Mouse (Mus musculus) cerebellum, postnatal 4 days (tissue): ENCODE data around the gene B3gnt5.
A peak's percentile ranks its signal among the peaks of the same experiment; 100 is the strongest.
"Not testable (repeated sequence)": the region's sequence is repeated elsewhere in the genome, so short reads cannot be mapped to it uniquely, and the experiment has no call there.

ENCODE experiments used
- DNase-seq, 2 experiments: peaks; one replicate each; pipeline ENCODE4 v3.0.0; 2022; ENCODE audit warnings: low spot score in 2 of 2, mixed read lengths in 1 of 2

B3gnt5 gene

GRCm38 (mm10) chr16:19760074-19760473 is at the start of gene B3gnt5:
Gene B3gnt5, plus strand, starts transcription at chr16:19760208.
- peak in 1 of 2 experiments; percentile 26 for DNase-seq

- no peak for DNase-seq
These were observed 39.0 kb upstream of the B3gnt5 start for GRCm38 (mm10) chr16:19720959-19721358.

DNA sequence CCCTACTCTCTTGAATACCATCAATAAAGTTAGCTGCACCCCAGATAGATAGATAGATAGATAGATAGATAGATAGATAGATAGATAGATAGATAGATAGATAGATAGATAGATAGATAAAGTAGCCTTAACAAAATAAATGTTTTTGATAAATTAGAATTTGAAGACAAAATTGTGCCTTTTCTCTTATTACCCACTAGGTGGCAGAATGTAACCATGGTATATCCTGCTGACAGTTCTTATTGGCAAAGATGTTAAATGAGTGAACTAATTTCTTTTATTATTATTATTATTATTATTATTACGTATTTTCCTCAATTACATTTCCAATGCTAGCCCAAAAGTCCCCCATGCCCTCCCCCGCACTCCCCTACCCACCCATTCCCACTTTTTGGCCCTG is 35.9 kb upstream of the B3gnt5 start:
- DNase-seq, result not testable (repeated sequence)

DNA sequence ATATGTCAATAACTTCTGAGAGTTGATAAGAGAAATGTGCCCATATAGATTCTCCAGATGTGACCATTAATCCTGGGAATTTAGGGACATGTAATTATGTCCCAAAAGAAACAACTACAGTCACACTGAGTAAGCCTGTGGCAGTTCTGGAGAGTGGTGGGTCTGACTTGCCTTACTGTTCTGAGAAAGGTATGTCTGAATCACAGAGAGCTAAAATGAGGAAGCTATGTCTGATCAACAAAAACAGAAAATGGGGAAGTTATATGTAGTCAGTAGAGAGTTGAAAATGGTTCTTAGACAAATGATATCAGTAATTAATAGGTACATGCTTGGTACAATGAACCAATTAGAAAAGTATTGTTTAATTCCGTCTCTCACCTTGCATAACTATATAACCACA is 27.1 kb upstream of the B3gnt5 start:
- no peak for DNase-seq

DNA sequence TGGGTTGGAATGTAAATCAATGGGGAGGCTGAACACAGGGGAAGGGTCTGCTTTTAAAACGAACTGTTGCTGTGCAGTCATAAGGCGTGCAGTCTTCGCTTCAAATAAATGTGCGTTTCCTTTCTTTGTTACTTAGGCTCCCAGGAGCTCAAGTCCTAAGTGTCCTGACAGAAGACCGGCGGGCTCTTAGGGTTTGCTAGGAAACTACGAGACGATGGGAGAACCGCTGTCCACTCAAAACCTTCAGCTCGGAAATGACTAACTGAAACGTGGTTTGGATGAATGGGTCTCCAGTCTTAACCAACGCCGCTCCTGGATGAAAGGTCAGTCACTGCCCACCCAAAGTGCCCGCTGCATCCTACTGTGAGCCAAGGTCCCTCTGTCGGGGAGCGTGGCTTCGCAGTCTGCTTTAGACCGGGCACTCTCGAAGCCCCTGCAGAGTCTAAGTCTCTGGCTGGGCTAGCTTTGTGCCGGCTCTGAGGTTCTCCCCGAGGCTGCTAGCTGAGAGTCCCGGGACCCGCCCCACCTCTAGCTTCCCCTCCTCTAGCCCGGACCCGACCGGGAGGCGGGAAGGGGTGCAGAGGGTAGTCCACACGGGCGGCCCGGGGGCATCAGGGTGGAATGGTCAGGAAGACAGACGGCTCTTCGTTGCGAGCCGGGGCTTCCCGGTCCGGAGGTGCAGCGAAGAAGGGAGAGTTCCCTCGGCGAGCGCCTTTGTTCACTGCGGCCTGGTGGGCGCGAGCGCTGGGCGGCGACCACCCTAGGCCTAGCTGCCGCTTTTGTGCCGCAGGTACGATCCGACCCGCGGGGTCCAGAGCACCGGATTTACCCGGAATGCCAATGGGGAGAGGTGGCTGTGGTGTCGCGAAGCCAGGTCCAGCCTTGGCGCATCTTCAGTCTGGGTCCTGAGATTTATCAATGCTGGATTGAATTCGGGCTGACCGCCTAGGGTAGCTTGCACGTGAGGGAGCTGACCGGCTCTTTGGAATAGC is 793 bp downstream of the B3gnt5 start:
- DNase-seq, result peak; percentile 20 to 37

- DNase-seq, result no peak
These were observed 1.7 kb downstream of the B3gnt5 start for GRCm38 (mm10) chr16:19761691-19762090.

GRCm38 (mm10) chr16:19766107-19766506 is 6.1 kb downstream of the B3gnt5 start:
- DNase-seq, result no peak

DNA sequence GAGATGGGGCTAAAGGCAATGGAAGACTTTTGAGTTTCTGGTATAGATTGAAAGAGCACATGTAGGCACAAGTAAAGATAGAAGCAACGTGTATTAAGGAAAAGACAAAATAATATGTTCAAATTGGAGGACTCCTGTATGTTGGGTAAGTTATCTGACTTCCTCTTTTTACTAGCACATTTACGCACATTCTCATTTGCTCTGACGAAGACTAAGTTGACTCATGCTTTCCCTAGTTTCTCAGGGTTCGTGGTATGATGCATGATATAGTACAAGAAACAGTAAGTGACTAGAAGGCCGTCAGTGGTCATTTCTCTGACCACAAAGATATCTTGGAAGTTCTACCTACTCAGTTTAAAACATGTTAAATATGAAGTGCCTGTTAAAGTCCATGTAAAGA is 8.0 kb downstream of the B3gnt5 start:
- DNase-seq, result no peak

GRCm38 (mm10) chr16:19772013-19772412 is 12.0 kb downstream of the B3gnt5 start:
- no peak for DNase-seq

GRCm38 (mm10) chr16:19786386-19787090 is 26.5 kb downstream of the B3gnt5 start:
- peak in 1 of 2 experiments; percentile 4 for DNase-seq

DNA sequence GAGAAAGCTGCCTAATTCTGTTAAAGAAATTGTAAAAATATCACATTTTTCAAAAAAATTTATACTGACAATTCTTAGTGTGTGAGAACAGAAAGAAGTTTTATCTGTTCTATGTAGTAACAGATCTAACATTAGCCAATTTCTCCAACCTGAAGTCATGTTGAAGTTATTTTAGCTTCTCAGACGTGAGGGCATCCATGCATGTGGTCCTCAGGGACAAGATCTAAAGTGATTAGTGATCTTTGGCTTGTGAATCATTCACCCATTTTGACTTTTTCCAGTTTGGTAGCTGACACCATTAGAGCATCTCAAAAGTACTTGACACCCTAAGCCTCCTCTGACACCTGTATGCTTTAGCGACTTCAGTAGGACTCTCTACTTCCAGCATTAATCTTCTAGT is 29.9 kb downstream of the B3gnt5 start:
- DNase-seq, result no peak

DNA sequence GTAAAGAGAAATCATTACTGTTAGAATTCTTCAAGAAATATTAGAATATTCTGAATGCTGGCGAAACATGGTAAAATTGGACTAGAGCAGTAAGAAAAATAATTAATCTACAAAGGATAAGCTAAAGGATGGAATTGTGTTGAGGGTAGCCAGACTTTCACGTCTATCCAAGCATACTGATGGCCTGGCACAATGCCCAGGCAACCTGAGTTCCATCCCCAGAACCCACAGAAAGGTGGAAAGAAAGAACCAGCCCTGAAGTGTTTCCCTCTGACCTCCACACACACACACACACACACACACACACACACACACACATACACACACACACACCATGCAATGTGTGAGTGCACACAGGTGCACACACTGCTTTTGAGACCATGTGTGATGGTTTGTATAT is 58.8 kb downstream of the B3gnt5 start:
- peak in 1 of 2 experiments; percentile 3 for DNase-seq
